Mouse (Mus musculus) lung, adult 2 months (tissue): ENCODE measurements at regions not wholly inside any gene's neighbourhood (a gene's known extent, or its start where the extent isn't known, plus 50 kb on each side); places are given as distances from the start of the nearest gene placed in this dataset.

Experiments
- CTCF ChIP-seq: fragments of 200-500 bp; IDR thresholded peaks from 2 replicates; pipeline ENCODE4 v1.5.1; 2011; ENCODE audit warnings: mild to moderate bottlenecking, low read length, control low read depth; ENCODE audit not compliant: insufficient read depth
- POLR2A ChIP-seq: fragments of 200-500 bp; IDR thresholded peaks from 2 replicates; pipeline ENCODE4 v1.6.1; 2011; ENCODE audit warnings: low read depth, mild to moderate bottlenecking, control low read depth, low read length, borderline replicate concordance; ENCODE audit errors: extremely low read depth

GRCm38 (mm10) chr10:37376172-37376571, 237.5 kb upstream of the Marcks start:
- TF ChIP-seq CTCF (no peak), POLR2A (no peak)
